Mouse (Mus musculus) left cerebral cortex, adult 2 months (tissue): ENCODE data around the gene Csde1. TPM values are rescaled to one million over a fixed set of nuclear protein-coding genes. Genes with fewer than 3 reads are reported as not detected.

Experiments
- DNase-seq, 2 experiments: peaks; one replicate each; pipeline ENCODE4 v3.0.0; 2021 to 2022; ENCODE audit warnings: low spot score in 2 of 2, mixed read lengths in 1 of 2; ENCODE audit errors: extremely low spot score in 1 of 2
- H3K27ac ChIP-seq: fragments of 200-600 bp; 2 replicates; pipeline ENCODE4 v1.8.1; 2022
- H3K4me3 ChIP-seq: fragments of 200-600 bp; 2 replicates; pipeline ENCODE4 v1.8.1; 2022
- CTCF ChIP-seq: fragments of 200-600 bp; IDR thresholded peaks from 2 replicates; pipeline ENCODE4 v1.8.1; 2022; ENCODE audit warnings: antibody characterized with exemption, mild to moderate bottlenecking, moderate library complexity
- intact Hi-C: fragments of 180-260 bp; cut with DNase I; formaldehyde crosslinking; loops from one replicate; pipeline ENCODE4 v1.15.1; 2025
- total RNA-seq, 2 experiments: library from RNA; stranded (reverse); gene quantifications; 2 replicates each; pipeline ENCODE4 v1.2.3; 2021

Csde1 gene
- total RNA-seq, 2 experiments from 2014 or later: 216 to 245 TPM

- Histone ChIP-seq H3K27ac (no peak overlapping the region), H3K4me3 (no peak overlapping the region)
- no peak for DNase-seq
- intact Hi-C loops: no loop called here
- no peak for TF ChIP-seq CTCF
Observed at GRCm38 (mm10) chr3:103068971-103069370, 48.7 kb downstream of the Csde1 start.

GRCm38 (mm10) chr3:103073771-103074170, 53.5 kb downstream of the Csde1 start, which contains the start of gene Ampd1:
Ampd1 (plus strand) TSS chr3:103074014.
- TF ChIP-seq CTCF: no peak
- H3K27ac ChIP-seq: no peak within 1 kb of the TSS
- intact Hi-C loops: no loop called here
- DNase-seq: no peak
- H3K4me3 ChIP-seq: no peak within 1 kb of the TSS

- no peak for DNase-seq
- no peak overlapping the region for H3K4me3 ChIP-seq
- TF ChIP-seq CTCF: no peak
- no peak overlapping the region for H3K27ac ChIP-seq
- intact Hi-C loops: no loop called here
Observed at GRCm38 (mm10) chr3:103075871-103076270, 55.6 kb downstream of the Csde1 start.

GRCm38 (mm10) chr3:103076476-103076875, 56.2 kb downstream of the Csde1 start:
- DNase-seq: no peak
- no peak for TF ChIP-seq CTCF
- intact Hi-C loops: no loop called here
- Histone ChIP-seq H3K27ac (no peak overlapping the region), H3K4me3 (no peak overlapping the region)

GRCm38 (mm10) chr3:103079301-103079700, 59.1 kb downstream of the Csde1 start:
- Histone ChIP-seq H3K27ac (no peak overlapping the region), H3K4me3 (no peak overlapping the region)
- intact Hi-C loops: no loop called here
- no peak for DNase-seq
- no peak for TF ChIP-seq CTCF

GRCm38 (mm10) chr3:103081051-103081450, 60.8 kb downstream of the Csde1 start:
- no peak for DNase-seq
- intact Hi-C loops: no loop called here
- no peak overlapping the region for H3K27ac ChIP-seq
- no peak overlapping the region for H3K4me3 ChIP-seq
- no peak for TF ChIP-seq CTCF

- Histone ChIP-seq H3K4me3 (no peak overlapping the region), H3K27ac (no peak overlapping the region)
- intact Hi-C loops: no loop called here
- DNase-seq: no peak
- no peak for TF ChIP-seq CTCF
Observed at GRCm38 (mm10) chr3:103081861-103082453, 61.7 kb downstream of the Csde1 start.

- Histone ChIP-seq H3K4me3 (no peak overlapping the region), H3K27ac (no peak overlapping the region)
- intact Hi-C loops: no loop called here
- DNase-seq: no peak
- TF ChIP-seq CTCF: no peak
Observed at GRCm38 (mm10) chr3:103082761-103083160, 62.5 kb downstream of the Csde1 start.

GRCm38 (mm10) chr3:103085986-103086385, 65.8 kb downstream of the Csde1 start:
- H3K27ac ChIP-seq: no peak overlapping the region
- TF ChIP-seq CTCF: no peak
- intact Hi-C loops: no loop called here
- no peak for DNase-seq
- H3K4me3 ChIP-seq: no peak overlapping the region

- DNase-seq: no peak
- TF ChIP-seq CTCF: no peak
- no peak overlapping the region for H3K4me3 ChIP-seq
- H3K27ac ChIP-seq: no peak overlapping the region
- intact Hi-C loops: no loop called here
Observed at GRCm38 (mm10) chr3:103091753-103092152, 71.5 kb downstream of the Csde1 start.

GRCm38 (mm10) chr3:103098662-103099061, 78.4 kb downstream of the Csde1 start:
- intact Hi-C loops: no loop called here
- TF ChIP-seq CTCF: no peak
- Histone ChIP-seq H3K4me3 (no peak overlapping the region), H3K27ac (no peak overlapping the region)
- DNase-seq: no peak

- no peak for DNase-seq
- no peak overlapping the region for H3K27ac ChIP-seq
- H3K4me3 ChIP-seq: no peak overlapping the region
- intact Hi-C loops: loop anchor here (5.0 kb wide), 2 partner anchors 53 to 73 kb away; partner anchors contain the start of gene Bcas2
- TF ChIP-seq CTCF: peak; percentile 42
Observed at GRCm38 (mm10) chr3:103099667-103100066, 79.4 kb downstream of the Csde1 start.

GRCm38 (mm10) chr3:103100735-103101134, 80.5 kb downstream of the Csde1 start:
- no peak overlapping the region for H3K27ac ChIP-seq
- intact Hi-C loops: loop anchor here (5.0 kb wide), 2 partner anchors 52 to 72 kb away; partner anchors contain the start of gene Bcas2
- DNase-seq: no peak
- TF ChIP-seq CTCF: peak; percentile 42
- H3K4me3 ChIP-seq: no peak overlapping the region
